Mouse (Mus musculus) T-helper 1 cell (primary cell): ENCODE results near the gene Rpl3l.
"Not testable (repeated sequence)": the region's sequence is repeated elsewhere in the genome, so short reads cannot be mapped to it uniquely, and the experiment has no call there.

ENCODE experiments used
- in situ Hi-C: fragments of 300-600 bp; cut with MboI, MseI; formaldehyde crosslinking; loops from one replicate; pipeline ENCODE4 v1.15.1; 2025; ENCODE audit warnings: high pct_unique_total_duplicates

Rpl3l gene

DNA sequence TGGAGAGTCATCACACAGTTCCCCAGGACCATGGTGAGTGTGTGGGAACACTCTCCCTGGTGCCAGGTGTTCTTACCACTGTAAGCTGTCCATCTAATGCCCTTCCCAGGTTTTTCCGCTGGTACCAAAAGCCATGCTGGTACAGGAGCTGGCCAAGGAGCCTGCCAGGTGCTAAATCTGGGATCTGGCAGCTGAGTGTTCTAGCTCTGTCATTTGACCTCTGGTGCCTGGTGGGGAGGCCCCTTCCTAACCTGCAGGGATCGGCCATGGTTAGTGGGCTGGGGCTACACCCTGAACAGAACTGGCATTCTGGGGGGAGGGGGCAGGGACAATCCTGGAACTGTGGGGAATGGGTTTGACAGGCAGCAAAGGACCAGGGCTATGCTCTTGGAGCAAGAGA is at the start of gene Rpl3l:
TSS of gene Rpl3l (plus strand) at position 203 of the 400 bp plus-strand sequence.
- in situ Hi-C loops = no loop called here

DNA sequence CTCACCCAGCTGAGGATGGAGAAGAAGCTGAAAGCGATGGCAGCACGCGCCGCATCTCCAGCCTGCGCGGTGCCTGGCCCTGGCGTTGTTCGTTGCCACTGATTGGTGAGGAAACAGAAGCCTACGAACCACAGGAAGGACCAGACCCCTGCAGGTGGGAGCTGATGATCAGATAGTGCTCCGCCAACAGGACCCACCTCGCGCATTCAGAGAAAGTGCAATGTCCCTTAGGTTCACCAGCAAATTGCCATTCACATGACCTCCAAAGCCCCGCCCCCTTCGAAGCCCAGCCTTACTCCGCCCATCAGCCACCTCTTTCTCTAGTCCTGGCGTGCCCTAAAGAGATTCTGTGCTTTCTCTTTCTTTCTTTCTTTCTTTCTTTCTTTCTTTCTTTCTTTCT is 41.1 kb upstream of the Rpl3l start:
- in situ Hi-C loops = no loop called here

DNA sequence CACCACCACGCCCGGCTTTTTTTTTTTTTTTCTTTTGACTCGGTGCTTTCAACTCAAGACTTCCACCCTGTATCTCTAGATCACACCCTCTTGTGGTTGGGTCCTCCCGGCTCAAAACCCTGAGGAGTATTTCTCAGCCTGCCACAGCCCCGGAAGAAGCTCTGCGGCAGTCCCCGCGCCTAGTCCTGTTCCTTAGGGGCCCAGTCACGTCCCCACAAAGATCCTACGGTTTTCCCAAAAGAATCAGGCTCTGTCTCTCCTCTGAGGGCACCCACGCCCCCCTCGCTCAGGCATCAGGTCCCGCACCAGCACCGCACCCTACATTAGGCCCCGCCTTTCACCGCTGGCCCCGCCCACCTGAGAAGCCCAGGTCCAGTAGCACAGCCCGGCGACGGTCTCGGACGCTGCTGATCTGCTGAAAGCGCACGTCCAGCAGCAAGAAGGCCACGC is 40.4 kb upstream of the Rpl3l start:
- in situ Hi-C loops = no loop called here

DNA sequence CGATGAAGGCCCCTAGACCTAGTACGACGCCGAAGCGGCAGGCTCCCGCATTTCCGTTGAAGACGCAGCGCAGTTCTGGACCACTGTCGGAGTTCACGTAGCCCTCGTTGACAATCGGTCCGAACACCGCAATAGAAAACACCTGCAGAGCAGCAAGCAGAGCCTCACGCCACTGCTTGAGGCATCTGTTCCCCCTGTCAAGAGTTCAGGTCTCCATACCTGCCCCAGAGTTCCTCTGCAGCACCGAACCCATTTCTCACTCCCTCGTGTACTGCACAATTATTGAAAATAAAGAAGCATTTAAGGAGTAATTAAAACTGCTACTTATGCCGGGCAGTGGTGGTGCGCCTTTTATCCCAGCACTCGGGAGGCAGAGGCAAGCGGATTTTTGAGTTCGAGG is 40.0 kb upstream of the Rpl3l start:
- in situ Hi-C loops = no loop called here

DNA sequence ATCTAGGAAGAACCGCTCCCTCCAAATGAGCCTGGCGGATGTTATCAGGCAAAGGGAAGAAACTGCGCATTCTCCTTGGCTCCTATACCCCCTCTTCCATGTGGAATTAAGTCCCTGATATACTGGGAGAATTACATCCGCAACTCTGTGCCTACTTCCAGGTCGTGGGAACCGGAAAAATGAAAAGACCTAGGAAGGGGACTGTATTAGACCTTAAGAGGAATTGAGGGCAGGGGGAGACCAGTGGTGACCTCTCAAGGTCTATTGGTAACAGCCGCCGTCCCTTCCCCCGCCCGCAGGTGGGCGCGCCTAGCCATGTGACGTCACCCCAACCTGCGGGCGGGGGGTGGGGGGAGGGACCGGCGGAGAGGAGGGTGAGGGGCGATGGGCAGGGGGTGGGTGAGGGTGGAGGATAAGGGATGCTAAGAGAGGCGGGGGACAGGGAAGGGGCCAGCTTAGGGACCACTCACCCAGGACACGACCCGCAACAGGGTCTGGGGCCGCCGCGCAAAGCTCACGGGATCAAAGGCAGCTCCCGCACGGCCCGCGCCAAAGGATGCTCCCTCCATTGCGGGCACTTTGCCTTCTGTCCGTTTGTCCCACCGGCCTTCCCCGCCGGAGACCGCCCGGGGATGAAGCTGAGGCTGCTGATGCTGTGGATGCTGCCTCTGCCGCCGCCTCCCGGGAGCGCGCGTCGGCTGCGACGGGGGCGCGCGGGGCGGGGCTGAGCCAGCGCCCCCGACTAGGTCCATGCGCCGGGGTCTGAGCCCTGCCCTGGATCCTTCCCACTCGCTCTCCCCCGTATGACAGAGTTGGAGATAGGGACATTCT is 38.2 kb upstream of the Rpl3l start, which contains the start of gene Syngr3:
TSS of gene Syngr3 (minus strand) at position 705 of the 831 bp plus-strand sequence.
- in situ Hi-C loops = no loop called here

DNA sequence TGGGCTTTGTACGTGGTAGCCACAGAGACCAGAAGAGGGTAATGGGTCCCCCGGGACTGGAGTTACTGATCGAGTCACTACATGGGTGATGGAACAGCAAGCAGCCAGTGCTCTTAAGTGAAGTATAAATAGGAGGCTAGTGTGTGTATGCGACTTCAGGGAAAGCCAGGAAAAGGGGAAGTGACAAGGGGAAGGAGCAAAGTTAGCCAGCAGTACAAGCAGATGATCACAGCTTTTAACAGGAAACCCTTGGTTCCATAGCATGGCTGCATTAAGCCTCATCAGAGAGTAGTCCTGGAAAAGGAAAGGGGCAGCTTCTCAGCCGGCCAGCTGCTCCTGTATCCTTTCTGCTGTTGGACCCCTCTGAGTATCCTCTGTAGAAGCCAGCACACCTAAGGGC is 35.2 kb upstream of the Rpl3l start:
- in situ Hi-C loops = no loop called here

DNA sequence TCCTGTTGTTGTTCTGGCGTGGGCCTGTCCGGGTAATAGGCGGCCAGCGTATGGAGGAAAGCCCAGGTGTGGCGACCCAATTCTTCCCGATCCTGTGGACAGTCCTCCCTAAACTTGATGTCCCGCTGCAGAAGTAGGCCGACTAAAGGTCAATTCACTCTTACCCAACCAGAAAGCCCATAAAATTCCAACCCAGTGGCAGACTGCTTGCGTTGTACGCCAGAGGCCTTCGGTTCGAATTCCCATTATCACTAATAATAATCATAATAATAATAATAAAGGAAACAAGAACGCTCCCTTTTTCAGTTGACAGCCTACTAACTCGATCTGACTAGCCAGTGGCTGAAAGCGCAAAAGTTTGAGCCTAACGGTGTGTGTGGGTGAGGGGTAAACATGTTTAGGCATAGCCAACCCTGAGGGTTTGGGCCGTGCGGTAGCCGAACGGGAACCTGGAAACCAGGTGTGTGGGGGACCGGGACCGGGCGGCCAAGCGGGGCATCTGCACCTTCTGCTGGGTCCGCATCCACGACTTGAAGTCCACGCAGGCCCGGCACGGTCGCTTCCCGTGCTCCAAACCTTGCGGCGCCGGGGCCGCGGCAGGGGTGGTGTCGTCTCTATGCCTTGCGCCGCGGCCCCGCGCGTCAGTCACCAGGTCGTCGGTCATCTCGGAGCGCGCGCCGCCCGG is 32.2 kb upstream of the Rpl3l start:
- in situ Hi-C loops = no loop called here

DNA sequence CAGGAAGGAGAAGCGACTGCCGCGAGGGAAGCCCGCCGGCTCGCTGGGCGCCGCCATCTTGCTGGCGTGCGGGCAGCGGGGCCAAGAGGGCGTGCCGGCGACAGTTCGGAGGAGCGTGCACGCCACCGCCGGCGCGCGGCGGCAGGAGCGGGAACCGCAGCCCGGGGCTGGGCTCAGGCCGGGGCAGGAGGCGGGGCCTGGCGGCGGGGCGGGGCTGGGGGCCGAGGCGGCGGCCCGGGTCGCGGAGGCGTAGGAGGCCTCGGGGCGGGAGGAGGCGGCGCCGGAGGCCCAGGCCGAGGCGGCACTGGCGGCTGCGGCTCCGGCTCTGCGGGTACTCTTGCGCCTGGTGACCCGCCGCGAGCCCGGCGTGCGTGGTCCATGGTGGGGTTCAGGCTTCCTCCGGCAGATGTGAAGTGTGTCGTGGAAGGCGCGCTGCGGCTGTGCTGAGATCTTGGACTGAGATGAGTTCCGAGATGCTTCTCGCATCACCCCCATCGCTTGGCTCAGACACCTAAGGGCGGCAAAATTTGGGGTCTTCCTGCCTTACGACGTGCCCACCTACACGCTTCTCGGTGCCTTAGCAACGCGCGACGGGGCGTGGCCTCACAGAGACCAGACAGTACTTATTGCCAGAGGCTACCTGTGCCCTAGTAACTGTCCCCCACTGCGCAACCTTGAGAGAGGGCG is 31.5 kb upstream of the Rpl3l start, which contains the start of the genes Gfer and Noxo1:
TSS of gene Gfer (minus strand) at position 146 of the 687 bp plus-strand sequence.
TSS of gene Noxo1 (plus strand) at position 224 of the 687 bp plus-strand sequence.
- in situ Hi-C loops = no loop called here

DNA sequence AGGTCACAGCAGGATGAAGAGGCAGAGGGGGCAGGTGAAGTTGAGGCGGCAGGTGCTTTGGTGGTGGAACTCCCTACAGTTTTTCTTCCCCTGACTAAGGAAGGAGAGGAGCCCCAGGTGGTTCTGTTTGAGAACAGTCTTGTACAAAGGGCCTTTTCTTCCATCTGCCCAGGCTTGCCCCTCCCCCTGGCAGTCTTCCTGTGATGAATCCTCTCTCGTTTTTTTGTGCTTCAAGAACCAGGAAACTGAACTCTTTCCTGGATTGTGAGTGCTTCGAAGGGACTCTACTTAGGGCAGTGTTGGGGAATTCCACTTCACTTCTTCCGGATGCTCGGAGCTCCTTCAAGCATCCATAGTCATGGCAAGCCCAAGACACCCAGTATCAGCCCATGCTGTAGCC is 29.6 kb upstream of the Rpl3l start:
- in situ Hi-C loops = no loop called here

DNA sequence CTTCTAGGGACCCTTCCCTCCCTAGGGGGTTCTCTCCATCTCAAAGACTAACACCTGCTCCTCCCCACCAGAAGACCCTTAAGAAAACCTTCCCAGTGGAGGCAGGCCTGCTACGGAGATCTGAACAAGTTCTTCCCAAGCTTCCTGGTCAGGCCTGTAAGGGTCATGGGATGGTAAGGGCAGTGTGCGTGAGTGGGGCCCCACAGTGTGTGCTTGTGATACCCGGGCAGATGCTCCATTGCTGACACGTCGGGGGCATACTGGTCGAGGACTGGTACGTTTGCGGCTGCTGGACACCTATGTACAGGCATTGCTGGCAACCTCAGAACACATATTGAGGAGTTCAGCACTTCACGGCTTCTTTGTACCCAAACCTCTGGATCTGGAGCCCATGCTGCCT is 28.9 kb upstream of the Rpl3l start:
- in situ Hi-C loops = no loop called here

DNA sequence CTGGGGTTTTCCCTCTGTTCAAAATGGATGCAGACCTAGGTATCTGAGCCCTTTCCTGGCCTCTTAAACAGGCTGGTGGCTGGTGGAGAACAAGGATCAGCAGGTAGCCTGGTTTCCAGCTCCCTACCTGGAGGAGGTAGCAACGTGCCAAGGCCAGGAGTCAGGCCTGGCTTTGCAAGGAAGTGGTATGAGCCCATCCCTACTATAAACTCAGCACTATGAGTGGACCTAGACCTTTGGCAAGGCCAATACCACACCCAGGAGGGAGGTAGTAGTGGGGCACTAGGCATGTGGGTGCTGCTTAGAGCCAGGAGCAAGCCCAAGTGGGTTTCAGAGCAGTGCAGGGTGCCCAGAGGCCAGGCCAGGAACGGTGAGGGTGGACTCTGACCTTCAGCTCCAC is 28.1 kb upstream of the Rpl3l start:
- in situ Hi-C loops = no loop called here

DNA sequence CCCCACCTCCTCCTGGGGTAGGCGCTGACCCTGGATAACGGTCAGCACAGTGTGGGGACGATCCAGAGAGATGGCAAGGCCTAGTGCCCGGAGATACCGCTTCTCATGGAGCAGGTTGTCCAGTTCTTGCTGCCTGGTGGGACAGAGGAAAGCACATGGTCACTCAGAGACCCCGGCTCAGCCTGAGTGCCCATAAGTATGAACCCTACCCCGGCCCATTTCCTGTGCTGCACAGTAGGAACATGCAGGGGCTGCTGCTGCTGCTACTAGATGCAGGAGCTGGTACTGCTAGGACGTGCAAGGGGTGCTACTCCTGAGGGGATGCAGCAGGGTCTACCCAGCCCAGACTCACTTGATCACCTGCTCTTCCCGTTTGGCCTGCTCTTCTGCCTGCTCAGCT is 26.4 kb upstream of the Rpl3l start:
- in situ Hi-C loops = loop anchor here (10.0 kb wide), 1 partner anchor 556 kb away; no protein-coding TSS in a partner anchor

DNA sequence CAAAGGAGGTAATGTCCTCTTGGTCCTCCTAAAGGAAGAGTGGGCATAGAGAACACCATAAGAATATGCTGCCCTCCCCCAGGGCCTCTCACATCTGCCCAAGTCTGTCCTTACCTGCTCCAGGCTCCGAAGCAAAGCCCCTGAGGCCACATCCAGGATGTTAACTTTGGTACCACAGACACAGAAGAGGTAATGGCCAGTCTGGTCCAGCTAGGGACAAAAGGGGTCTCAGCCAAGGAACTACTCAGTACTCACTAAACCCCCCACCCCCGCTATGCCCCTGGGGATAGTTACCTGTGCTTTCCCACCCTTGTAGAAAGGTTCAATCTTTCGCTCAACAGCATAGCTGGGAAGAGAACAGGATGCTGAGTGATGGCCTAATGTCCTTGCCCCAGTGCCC is 21.8 kb upstream of the Rpl3l start:
- in situ Hi-C loops = loop anchor here (10.0 kb wide), 1 partner anchor 561 kb away; no protein-coding TSS in a partner anchor

DNA sequence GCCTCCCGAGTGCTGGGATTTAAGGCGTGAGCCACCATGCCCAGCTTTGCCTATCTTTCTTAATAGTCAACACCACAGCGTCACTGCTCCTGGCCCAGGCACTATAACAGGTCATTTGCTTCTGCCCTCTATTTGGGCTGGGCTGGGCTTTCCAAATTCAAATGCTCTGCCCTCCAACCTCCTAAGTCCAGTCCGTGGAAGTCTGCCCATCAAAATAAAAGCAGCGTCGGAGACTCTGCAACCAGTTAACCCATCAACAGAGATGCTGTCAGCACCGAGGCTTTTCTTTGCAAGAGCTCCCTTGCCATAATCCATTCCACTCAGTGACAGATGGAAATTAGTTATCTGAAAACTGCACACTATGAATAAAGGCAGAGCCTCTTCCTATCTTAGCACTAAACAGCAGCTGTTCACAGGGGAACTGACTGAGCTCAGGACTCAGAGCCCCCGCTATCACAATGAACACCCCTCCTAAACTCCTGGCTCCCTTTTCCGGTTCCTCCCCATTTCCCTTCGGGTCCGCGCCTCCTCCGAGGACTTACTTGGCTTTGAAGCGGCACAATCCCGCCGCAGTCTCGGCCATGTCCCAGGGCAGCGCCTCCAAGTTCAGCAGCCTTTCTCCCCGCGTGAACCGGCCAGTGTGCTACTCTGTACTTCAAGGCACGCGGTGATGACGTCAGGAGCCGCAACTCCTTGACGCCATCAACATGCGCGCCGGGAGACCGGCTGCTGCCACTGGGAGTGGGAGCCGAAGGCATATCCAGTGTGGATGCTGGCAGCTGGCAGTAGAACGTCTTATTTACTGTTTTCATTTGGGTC is 20.4 kb upstream of the Rpl3l start, which contains the start of gene Tbl3:
TSS of gene Tbl3 (minus strand) at position 679 of the 819 bp plus-strand sequence.
- in situ Hi-C loops = loop anchor here (10.0 kb wide), 1 partner anchor 562 kb away; no protein-coding TSS in a partner anchor

DNA sequence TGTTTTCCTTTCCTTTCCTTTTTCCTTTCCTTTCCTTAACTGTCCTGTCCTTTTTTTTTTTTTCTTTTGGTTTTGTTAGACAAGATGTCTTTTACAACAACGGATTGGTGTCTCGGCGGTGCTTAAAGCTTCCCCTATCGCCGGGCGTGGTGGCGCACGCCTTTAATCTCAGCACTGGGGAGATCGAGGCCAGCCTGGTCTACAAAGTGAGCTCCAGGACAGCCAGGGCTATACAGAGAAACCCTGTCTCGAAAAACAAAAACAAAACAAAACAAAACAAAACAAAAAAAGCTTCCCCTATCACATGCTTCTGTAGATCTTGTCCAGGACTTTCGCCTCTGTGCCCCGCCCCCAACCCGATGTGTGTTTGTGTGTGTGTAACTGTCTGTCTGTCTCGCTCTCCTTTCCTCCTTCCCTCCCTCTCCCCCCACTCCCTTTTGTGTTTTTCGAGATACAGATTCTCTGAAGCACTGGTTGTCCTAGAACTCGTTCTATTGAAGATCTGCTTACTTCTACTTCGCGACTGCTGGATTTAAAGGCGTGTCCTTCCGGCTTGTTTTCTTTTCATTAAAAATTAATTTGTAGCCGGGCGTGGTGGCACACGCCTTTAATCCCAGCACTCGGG is 19.7 kb upstream of the Rpl3l start:
- in situ Hi-C loops = loop anchor here (10.0 kb wide), 1 partner anchor 563 kb away; no protein-coding TSS in a partner anchor

DNA sequence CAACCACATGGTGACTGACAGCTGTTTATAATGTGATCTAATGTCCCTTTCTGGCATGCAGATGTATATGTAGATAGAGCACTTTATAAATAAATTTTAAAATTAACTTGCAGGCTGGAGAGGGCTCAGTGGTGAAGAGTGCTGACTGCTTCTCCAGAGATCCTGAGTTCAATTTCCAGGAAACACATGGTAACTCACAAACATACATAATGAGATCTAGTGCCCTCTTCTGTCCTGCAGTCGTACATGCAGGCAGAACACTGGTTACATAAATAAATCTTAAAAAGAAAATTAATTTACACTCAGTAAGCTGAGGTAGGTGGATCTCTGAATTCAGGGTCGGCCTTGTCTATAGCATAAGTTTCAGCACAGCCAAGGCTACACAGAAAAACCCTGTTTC is 19.0 kb upstream of the Rpl3l start:
- in situ Hi-C loops = loop anchor here (10.0 kb wide), 1 partner anchor 564 kb away; no protein-coding TSS in a partner anchor

DNA sequence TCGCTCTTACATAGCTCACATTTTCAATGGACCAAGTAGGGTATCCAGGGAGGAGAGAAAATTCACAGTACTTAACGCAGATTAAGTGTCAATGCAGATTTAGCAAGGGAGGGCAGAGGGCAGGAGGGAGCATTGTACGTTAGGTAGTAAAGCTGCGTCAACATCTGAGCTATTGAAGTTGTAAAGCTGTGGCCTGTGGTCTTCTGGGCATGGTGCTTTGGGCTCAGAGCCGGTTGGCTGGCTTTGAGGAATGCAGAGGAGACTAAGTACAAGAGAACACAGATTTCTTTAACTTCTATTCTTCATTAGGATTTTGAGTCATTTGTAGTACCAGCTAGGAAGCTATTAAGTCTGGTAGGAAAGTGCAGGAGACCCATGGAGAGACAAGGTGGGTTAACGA is 12.1 kb upstream of the Rpl3l start:
- in situ Hi-C loops = no loop called here

DNA sequence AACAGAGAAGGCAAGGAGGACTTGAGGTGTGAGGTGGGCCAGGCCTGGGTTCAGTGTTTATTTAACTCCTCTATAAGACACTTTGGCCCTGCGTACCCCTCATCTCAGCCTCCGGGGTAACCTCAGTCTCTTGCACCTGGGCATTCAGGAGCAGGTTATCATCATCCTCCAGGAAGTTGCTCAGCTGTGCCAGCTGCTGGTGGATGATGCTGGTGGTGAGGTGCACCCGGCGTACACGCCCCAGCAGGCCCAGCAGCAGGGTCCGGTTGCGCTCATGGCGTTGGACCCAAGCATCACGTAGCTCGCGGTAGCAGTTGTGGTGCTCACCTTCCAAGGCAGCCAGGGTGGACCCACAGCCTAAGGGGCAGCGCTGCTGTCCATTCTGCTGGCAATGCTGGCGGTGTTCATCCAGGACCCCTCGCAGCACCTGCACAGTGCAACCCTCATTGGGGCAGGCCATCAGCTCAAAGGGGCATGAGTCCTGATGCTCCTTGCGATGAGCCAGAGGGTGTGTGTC is 11.4 kb upstream of the Rpl3l start:
- in situ Hi-C loops = no loop called here

DNA sequence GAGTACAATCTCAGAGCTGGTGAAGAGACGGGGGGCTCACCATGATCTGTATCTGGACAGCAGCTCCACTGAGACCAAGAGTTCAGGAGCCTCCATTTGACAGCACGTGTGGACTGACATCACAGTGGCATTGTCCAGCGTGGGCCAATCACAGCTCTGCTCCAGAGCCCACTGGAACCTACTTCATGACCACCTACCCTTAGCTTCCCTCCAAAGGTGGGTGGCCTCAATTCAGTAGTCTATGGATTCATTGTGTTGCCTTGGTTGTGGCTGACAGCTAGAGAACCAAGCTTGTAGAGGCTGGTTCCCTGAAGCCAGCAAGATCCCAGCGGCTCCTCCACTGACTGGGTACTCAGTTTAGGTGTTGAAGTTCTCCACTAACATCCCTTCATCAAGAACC is 9.7 kb upstream of the Rpl3l start, which contains the start of the genes Rnf151 and Rps2:
TSS of gene Rnf151 (minus strand) at position 121 of the 400 bp plus-strand sequence.
TSS of gene Rps2 (plus strand) at position 174 of the 400 bp plus-strand sequence.
- in situ Hi-C loops = no loop called here

DNA sequence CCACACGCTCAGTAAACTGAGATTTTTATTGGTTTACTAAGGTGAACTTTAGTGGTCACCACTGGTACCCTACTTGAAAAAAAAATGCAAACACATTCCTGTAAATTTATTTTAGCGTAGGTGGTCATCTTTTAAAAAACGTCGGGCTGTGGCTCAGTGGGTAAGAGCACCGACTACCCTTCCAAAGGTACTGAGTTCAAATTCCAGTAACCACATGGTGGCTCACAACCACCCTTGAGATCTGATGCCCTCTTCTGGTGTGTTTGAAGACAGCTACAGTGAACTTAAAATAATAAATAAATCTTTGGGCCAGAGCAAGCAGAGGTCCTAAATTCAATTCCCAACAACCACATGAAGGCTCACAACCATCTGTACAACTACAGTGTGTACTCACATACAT is 8.7 kb upstream of the Rpl3l start:
- in situ Hi-C loops = not testable (repeated sequence)
